Mouse (Mus musculus) liver, embryonic 15.5 days (tissue): ENCODE results near the gene Uts2. TPM values are rescaled to one million over a fixed set of nuclear protein-coding genes. Genes with fewer than 3 reads are reported as not detected.

Source experiments
- ATAC-seq: fragments of 200-750 bp; cut with Nextera tagmentation; 2 replicates; pipeline ENCODE4 v1.8.0; 2017; ENCODE audit warnings: moderate number of reproducible peaks, mild to moderate bottlenecking, moderate library complexity; ENCODE audit not compliant: insufficient read depth
- H3K27ac ChIP-seq: fragments of 300-500 bp; sonication (generic); replicated peaks from 2 replicates; pipeline ENCODE4 v1.5.1; 2015; ENCODE audit warnings: mild to moderate bottlenecking, inconsistent platforms
- H3K27me3 ChIP-seq: fragments of 300-500 bp; sonication (generic); 2 replicates; pipeline ENCODE4 v1.6.1; 2015; ENCODE audit warnings: mild to moderate bottlenecking, inconsistent platforms
- H3K36me3 ChIP-seq: fragments of 300-500 bp; sonication (generic); replicated peaks from 2 replicates; pipeline ENCODE4 v1.6.1; 2015; ENCODE audit warnings: moderate library complexity, mild to moderate bottlenecking, inconsistent platforms
- H3K4me1 ChIP-seq: fragments of 300-500 bp; sonication (generic); replicated peaks from 2 replicates; pipeline ENCODE4 v1.6.1; 2015; ENCODE audit warnings: inconsistent platforms
- H3K4me2 ChIP-seq: fragments of 300-500 bp; sonication (generic); 2 replicates; pipeline ENCODE4 v1.6.1; 2015; ENCODE audit warnings: moderate library complexity, mild to moderate bottlenecking, inconsistent platforms
- H3K4me3 ChIP-seq: fragments of 300-500 bp; sonication (generic); replicated peaks from 2 replicates; pipeline ENCODE4 v1.5.1; 2015; ENCODE audit warnings: mild to moderate bottlenecking, inconsistent platforms
- H3K9ac ChIP-seq: fragments of 300-500 bp; sonication (generic); 2 replicates; pipeline ENCODE4 v1.6.1; 2015; ENCODE audit warnings: moderate library complexity, mild to moderate bottlenecking, inconsistent platforms
- H3K9me3 ChIP-seq: fragments of 300-500 bp; sonication (generic); replicated peaks from 2 replicates; pipeline ENCODE4 v1.6.1; 2016; ENCODE audit warnings: inconsistent platforms
- WGBS: fragments of 180-500 bp; shearing (Covaris S2); methylation state at CpG from one replicate; pipeline ENCODE4 v1.1.7; 2015; ENCODE audit warnings: mixed read lengths; ENCODE audit not compliant: insufficient replicate concordance; 5-methylcytosine and 5-hydroxymethylcytosine counted together
- polyA plus RNA-seq: library from polyadenylated mRNA; unstranded; fragments of >200 nt; fragmentation: Nextera tagmentation; extraction: Ambion mirVana; gene quantifications from 2 replicates; pipeline ENCODE4 v1.2.1, GENCODE M21; 2015

Uts2 gene
- polyA plus RNA-seq, 1 experiment from 2014 or later, result not detected

GRCm38 (mm10) chr4:150973264-150973663, 23.6 kb upstream of the Uts2 start:
- H3K9me3 ChIP-seq, result no peaks in the 10 kb centered on the region
- ATAC-seq, result no peak
- H3K27ac ChIP-seq, result no peak overlapping the region
- H3K9ac ChIP-seq, result no peak overlapping the region
- H3K4me2 ChIP-seq, result no peak overlapping the region
- H3K36me3 ChIP-seq, result no peaks in the 10 kb centered on the region
- 59% methylated on average over 8 of the region's 8 CpGs for WGBS
- no peaks in the 10 kb centered on the region for H3K4me1 ChIP-seq
- H3K4me3 ChIP-seq, result no peak overlapping the region
- no peaks in the 10 kb centered on the region for H3K27me3 ChIP-seq

GRCm38 (mm10) chr4:150975145-150975544, 21.8 kb upstream of the Uts2 start:
- no peak for ATAC-seq
- Histone ChIP-seq H3K4me2 (no peak overlapping the region), H3K9me3 (no peaks in the 10 kb centered on the region), H3K27ac (no peak overlapping the region), H3K27me3 (no peaks in the 10 kb centered on the region), H3K9ac (no peak overlapping the region), H3K36me3 (no peaks in the 10 kb centered on the region), H3K4me3 (no peak overlapping the region), H3K4me1 (no peaks in the 10 kb centered on the region)
- WGBS, result 44% methylated on average over 1 of the region's 1 CpGs

DNA sequence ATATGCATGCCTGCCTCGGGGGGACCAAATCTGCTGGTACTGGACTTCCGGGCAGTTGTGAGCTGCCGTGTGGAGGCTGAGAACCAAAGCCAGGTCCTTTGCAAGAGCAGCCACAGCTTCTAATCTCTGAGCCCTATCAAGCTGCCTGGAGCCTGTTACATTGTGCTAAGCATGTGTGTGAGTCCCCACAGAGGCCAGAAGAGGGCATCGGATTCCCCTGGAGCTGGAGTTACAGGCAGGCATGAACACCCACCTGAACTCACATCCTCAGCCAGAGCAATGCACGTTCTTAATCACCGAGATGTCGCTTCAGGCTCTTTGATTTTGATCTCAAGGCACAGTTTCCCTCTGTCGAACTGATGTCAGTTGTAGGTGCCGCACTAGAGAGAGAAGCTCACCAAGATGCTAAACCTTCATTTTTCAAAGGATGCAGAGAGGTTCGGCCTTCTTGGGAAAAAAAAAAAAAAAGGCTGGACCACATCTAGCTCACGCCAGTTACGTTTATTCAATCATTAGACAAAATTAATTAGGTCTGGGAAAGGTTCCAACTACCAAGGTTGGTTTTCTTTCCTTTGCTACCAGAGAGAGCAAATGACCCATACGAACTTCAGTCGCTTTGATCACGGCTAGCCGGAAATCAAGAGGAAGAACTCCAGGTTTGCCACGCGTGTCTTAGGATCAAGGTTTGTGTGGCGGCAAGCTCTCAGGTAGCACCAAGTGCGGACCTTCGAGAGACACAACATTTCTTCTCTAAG, 18.6 kb upstream of the Uts2 start:
- Histone ChIP-seq H3K27ac (no peak overlapping the region), H3K9ac (no peak overlapping the region), H3K4me1 (no peaks in the 10 kb centered on the region), H3K27me3 (no peaks in the 10 kb centered on the region), H3K4me3 (no peak overlapping the region), H3K9me3 (no peaks in the 10 kb centered on the region), H3K4me2 (no peak overlapping the region), H3K36me3 (no peaks in the 10 kb centered on the region)
- WGBS, result 75% methylated on average over 21 of the region's 21 CpGs
- ATAC-seq, result no peak

DNA sequence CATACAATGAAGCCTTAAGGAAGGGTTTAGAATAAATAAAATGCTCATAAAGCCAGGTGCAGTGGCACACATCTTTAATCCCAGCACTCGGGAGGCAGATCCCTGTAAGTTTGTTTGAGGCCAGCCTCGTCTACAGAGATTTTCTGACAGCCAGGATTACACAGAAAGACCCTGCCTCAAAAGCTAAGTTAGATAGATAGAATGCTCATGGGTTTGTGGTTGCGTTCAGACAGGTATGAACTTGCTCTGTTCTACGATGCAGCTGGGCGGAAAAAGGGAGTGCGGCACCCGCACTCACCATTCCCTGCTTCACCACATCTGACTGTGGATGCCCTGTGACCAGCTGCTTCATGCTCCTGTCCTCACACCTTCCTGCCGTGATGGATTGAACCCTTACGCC, 17.4 kb upstream of the Uts2 start:
- H3K27me3 ChIP-seq, result no peaks in the 10 kb centered on the region
- no peak for ATAC-seq
- no peak overlapping the region for H3K4me2 ChIP-seq
- no peaks in the 10 kb centered on the region for H3K36me3 ChIP-seq
- H3K4me3 ChIP-seq, result no peak overlapping the region
- no peaks in the 10 kb centered on the region for H3K9me3 ChIP-seq
- no peak overlapping the region for H3K27ac ChIP-seq
- H3K4me1 ChIP-seq, result no peaks in the 10 kb centered on the region
- WGBS, result 75% methylated on average over 9 of the region's 9 CpGs
- no peak overlapping the region for H3K9ac ChIP-seq

DNA sequence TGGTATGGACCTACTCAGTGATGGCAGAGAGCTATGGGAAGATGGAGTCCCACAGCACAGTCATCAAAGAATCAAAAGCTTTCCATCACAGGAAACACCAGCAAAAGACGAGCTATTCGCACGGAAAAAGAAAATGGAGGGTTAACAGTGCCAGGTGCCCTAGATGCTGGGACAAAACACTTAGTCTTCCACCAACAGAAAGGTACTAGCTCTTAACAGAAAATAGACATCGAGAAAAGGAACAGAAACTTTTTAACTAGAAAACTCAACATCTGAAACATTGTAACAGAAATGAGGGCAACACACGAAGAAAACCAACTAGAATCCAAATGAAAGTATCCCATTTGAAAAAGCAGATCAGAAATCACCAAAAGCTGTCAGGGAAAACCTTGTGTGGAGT, 16.7 kb upstream of the Uts2 start:
- ATAC-seq, result no peak

DNA sequence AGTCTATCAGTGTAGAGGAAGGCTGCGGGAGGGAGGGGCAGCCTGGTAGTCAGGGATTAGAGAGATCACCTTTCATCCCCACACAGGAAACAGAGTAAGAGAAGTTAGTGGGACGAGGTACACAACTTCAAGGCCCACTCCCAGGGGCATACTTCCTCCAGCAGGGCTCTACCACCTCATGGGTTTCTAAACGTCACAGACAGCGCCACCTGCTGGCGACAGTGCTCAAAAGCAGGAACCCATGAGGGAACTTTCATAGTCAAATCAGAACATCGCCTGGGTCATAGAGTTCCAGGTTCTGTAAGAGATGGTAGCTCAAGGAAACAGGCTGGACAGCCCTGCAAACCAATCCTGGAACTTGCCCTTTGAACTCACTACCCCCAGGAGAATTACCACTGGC, 6.7 kb upstream of the Uts2 start:
- no peak overlapping the region for H3K4me3 ChIP-seq
- H3K9me3 ChIP-seq, result no peaks in the 10 kb centered on the region
- no peaks in the 10 kb centered on the region for H3K36me3 ChIP-seq
- no peak overlapping the region for H3K4me2 ChIP-seq
- 46% methylated on average over 6 of the region's 6 CpGs for WGBS
- no peak overlapping the region for H3K27ac ChIP-seq
- no peak overlapping the region for H3K9ac ChIP-seq
- H3K27me3 ChIP-seq, result no peaks in the 10 kb centered on the region
- ATAC-seq, result no peak
- no peaks in the 10 kb centered on the region for H3K4me1 ChIP-seq

More for the DNA sequence above, 16.7 kb upstream of the Uts2 start:
- no peak overlapping the region for H3K4me2 ChIP-seq
- 65% methylated on average over 5 of the region's 5 CpGs for WGBS
- no peak overlapping the region for H3K9ac ChIP-seq
- no peaks in the 10 kb centered on the region for H3K27me3 ChIP-seq
- no peaks in the 10 kb centered on the region for H3K36me3 ChIP-seq
- H3K27ac ChIP-seq, result no peak overlapping the region
- H3K4me3 ChIP-seq, result no peak overlapping the region
- no peaks in the 10 kb centered on the region for H3K4me1 ChIP-seq
- H3K9me3 ChIP-seq, result no peaks in the 10 kb centered on the region

DNA sequence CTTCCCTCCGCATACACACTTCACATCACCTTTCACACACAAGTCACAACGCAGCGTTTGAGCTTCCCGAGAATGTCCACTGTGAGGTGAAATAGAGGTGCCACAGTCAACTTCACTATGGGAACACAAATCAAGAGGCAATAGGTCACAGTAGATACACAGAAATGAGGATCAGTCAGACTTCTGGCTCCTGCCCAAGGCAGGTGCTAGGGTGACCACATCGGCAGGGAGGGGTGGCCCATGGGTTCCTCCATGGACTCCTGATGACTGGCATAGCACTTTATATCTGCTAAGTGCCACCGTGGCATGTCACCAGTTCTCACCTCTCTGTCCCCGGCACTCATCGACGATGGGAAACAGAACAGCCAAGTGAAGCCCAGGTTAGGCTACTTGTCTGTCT, 1.7 kb downstream of the Uts2 start:
- Histone ChIP-seq H3K4me3 (no peak overlapping the region), H3K27me3 (no peaks in the 10 kb centered on the region), H3K9me3 (no peaks in the 10 kb centered on the region), H3K9ac (no peak overlapping the region), H3K36me3 (no peaks in the 10 kb centered on the region), H3K27ac (no peak overlapping the region), H3K4me2 (no peak overlapping the region), H3K4me1 (no peaks in the 10 kb centered on the region)
- no peak for ATAC-seq
- 79% methylated on average over 9 of the region's 9 CpGs for WGBS

GRCm38 (mm10) chr4:151001397-151001796, 4.5 kb downstream of the Uts2 start:
- Histone ChIP-seq H3K9me3 (no peaks in the 10 kb centered on the region), H3K27ac (no peak overlapping the region), H3K4me1 (no peaks in the 10 kb centered on the region), H3K4me3 (no peak overlapping the region), H3K9ac (no peak overlapping the region), H3K36me3 (no peaks in the 10 kb centered on the region), H3K27me3 (no peaks in the 10 kb centered on the region), H3K4me2 (no peak overlapping the region)
- ATAC-seq, result no peak
- WGBS, result 19% methylated on average over 13 of the region's 13 CpGs

GRCm38 (mm10) chr4:151005656-151006318, 8.9 kb downstream of the Uts2 start:
- Histone ChIP-seq H3K4me2 (no peak overlapping the region), H3K27me3 (no peaks in the 10 kb centered on the region), H3K9me3 (no peaks in the 10 kb centered on the region), H3K4me3 (no peak overlapping the region), H3K9ac (no peak overlapping the region), H3K4me1 (no peaks in the 10 kb centered on the region), H3K27ac (no peak overlapping the region), H3K36me3 (0 out of 2 replicates have a peak, but pooled peaks cover 5% of the 10 kb centered on the region)
- WGBS, result 67% methylated on average over 13 of the region's 13 CpGs
- ATAC-seq, result no peak

GRCm38 (mm10) chr4:151006945-151007344, 10.0 kb downstream of the Uts2 start:
- H3K9me3 ChIP-seq, result no peaks in the 10 kb centered on the region
- H3K9ac ChIP-seq, result no peak overlapping the region
- H3K4me2 ChIP-seq, result no peak overlapping the region
- 0 out of 2 replicates have a peak, but pooled peaks cover 5% of the 10 kb centered on the region for H3K36me3 ChIP-seq
- H3K4me1 ChIP-seq, result no peaks in the 10 kb centered on the region
- H3K27me3 ChIP-seq, result no peaks in the 10 kb centered on the region
- no peak for ATAC-seq
- H3K27ac ChIP-seq, result no peak overlapping the region
- 36% methylated on average over 6 of the region's 6 CpGs for whole genome bisulfite sequencing
- H3K4me3 ChIP-seq, result no peak overlapping the region

DNA sequence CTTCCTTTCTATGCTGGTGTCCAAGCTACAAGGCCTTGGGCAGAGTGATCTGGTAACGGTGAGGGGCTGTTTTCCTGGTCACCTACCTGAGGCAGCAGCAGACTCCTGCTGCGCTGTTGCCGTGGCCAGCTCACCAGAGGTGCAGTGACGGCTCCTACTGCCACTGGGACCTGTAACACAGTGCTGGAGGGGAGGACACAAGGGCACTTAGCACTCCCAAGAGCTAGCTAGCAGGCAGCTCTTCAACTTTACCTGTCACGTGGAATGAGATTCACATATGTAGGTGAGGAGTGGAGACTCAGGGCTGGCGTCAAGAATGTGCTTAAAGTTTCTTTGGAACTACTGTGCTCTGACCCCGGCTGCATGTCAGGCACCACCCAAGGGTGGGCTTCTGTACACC, 13.4 kb downstream of the Uts2 start:
- WGBS, result 69% methylated on average over 7 of the region's 7 CpGs
- Histone ChIP-seq H3K27ac (no peak overlapping the region), H3K27me3 (no peaks in the 10 kb centered on the region), H3K4me3 (no peak overlapping the region), H3K36me3 (0 out of 2 replicates have a peak, but pooled peaks cover 5% of the 10 kb centered on the region), H3K4me1 (no peaks in the 10 kb centered on the region), H3K9me3 (no peaks in the 10 kb centered on the region), H3K4me2 (no peak overlapping the region), H3K9ac (no peak overlapping the region)
- no peak for ATAC-seq
